Mouse (Mus musculus) intestine, embryonic 16.5 days (tissue): ENCODE measurements around the gene Ercc6l2. TPM values are rescaled to one million over a fixed set of nuclear protein-coding genes. Genes with fewer than 3 reads are reported as not detected.

ENCODE experiments used
- ATAC-seq: fragments of 200-750 bp; cut with Nextera tagmentation; 2 replicates; pipeline ENCODE4 v1.8.0; 2017; ENCODE audit warnings: moderate TSS enrichment, moderate library complexity
- H3K27ac ChIP-seq: fragments of 300-500 bp; sonication (generic); 2 replicates; pipeline ENCODE4 v1.5.1; 2014; ENCODE audit warnings: mild to moderate bottlenecking, low read length
- H3K27me3 ChIP-seq: fragments of 300-500 bp; sonication (generic); replicated peaks from 2 replicates; pipeline ENCODE4 v1.6.1; 2014; ENCODE audit warnings: low read length, control low read depth, mixed read lengths; ENCODE audit not compliant: control insufficient read depth, insufficient read depth
- H3K36me3 ChIP-seq: fragments of 300-500 bp; sonication (generic); 2 replicates; pipeline ENCODE4 v1.6.1; 2014; ENCODE audit warnings: low read length, control low read depth; ENCODE audit not compliant: control insufficient read depth, insufficient read depth
- H3K4me1 ChIP-seq: fragments of 300-500 bp; sonication (generic); 2 replicates; pipeline ENCODE4 v1.6.1; 2014; ENCODE audit warnings: low read length, control low read depth, mixed read lengths; ENCODE audit not compliant: control insufficient read depth, insufficient read depth
- H3K4me2 ChIP-seq: fragments of 300-500 bp; sonication (generic); 2 replicates; pipeline ENCODE4 v1.6.1; 2014; ENCODE audit warnings: low read depth, low read length, control low read depth
- H3K4me3 ChIP-seq: fragments of 300-500 bp; sonication (generic); 2 replicates; pipeline ENCODE4 v1.5.1; 2014; ENCODE audit warnings: mild to moderate bottlenecking, low read length
- H3K9ac ChIP-seq: fragments of 300-500 bp; sonication (generic); 2 replicates; pipeline ENCODE4 v1.6.1; 2014; ENCODE audit warnings: low read depth, low read length
- H3K9me3 ChIP-seq: fragments of 300-500 bp; sonication (generic); 2 replicates; pipeline ENCODE4 v1.6.1; 2016; ENCODE audit warnings: low read length, control low read depth; ENCODE audit not compliant: control insufficient read depth
- WGBS: fragments of 180-500 bp; shearing (Covaris S2); extraction: QIAGEN DNeasy Blood & Tissue Kit; methylation state at CpG from one replicate; pipeline ENCODE4 v1.1.7; 2014; 5-methylcytosine and 5-hydroxymethylcytosine counted together
- polyA plus RNA-seq: library from polyadenylated mRNA; unstranded; fragments of >200 nt; fragmentation: Nextera tagmentation; extraction: Ambion mirVana; gene quantifications from 2 replicates; pipeline ENCODE4 v1.2.1, GENCODE M21; 2015

Gene Ercc6l2
- polyA plus RNA-seq, 1 experiment from 2014 or later: 18.4 TPM

DNA sequence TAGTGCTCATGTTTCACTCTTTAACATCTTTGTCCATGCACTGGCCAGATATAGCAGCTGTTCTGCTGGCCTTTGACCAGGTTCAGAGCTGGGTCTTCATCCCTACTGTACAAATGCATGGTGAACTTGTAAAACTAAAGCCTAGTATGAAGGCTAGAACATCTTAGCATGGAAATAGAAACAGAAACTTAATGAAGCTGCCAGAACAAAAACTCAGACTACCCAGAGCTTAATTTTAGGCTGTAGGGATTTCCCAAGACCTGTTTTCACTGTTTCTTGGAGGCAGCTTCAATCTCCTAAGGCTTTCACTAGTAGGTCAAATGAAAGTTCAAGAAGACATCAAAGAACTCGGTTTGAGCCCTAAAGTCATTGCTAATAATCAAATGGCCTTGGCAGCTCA, 15.1 kb upstream of the Ercc6l2 start:
- WGBS: 74% methylated on average over 1 of the region's 1 CpGs
- Histone ChIP-seq H3K27me3 (no peaks in the 10 kb centered on the region), H3K36me3 (no peaks in the 10 kb centered on the region), H3K9me3 (no peaks in the 10 kb centered on the region), H3K4me3 (no peak overlapping the region), H3K4me2 (no peak overlapping the region), H3K27ac (no peak overlapping the region), H3K9ac (no peak overlapping the region), H3K4me1 (no peaks in the 10 kb centered on the region)
- no peak for ATAC-seq

DNA sequence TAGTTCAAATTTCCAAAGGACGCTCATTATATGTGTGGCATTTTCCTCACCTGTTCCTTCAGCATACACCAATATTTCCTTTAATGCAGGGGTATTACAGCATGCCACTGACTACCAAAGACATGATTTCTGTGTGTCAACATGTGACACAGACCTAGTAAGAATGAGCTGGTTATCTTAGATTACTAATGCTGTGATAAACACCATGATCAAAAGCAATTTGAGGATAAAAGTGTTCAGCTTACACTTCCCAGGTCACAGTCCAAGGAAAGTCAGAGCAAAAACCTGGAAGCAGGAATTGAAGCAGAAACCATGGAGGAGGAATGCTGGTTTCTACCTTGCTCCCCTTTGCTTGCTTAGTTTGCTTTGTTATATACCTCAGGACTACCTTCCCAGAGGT, 13.8 kb upstream of the Ercc6l2 start:
- H3K9me3 ChIP-seq: no peaks in the 10 kb centered on the region
- H3K9ac ChIP-seq: no peak overlapping the region
- no peaks in the 10 kb centered on the region for H3K27me3 ChIP-seq
- peak; percentile 72 for ATAC-seq
- H3K27ac ChIP-seq: no peak overlapping the region
- no peak overlapping the region for H3K4me3 ChIP-seq
- WGBS: 78% methylated on average over 1 of the region's 1 CpGs
- no peak overlapping the region for H3K4me2 ChIP-seq
- H3K36me3 ChIP-seq: no peaks in the 10 kb centered on the region
- H3K4me1 ChIP-seq: no peaks in the 10 kb centered on the region

DNA sequence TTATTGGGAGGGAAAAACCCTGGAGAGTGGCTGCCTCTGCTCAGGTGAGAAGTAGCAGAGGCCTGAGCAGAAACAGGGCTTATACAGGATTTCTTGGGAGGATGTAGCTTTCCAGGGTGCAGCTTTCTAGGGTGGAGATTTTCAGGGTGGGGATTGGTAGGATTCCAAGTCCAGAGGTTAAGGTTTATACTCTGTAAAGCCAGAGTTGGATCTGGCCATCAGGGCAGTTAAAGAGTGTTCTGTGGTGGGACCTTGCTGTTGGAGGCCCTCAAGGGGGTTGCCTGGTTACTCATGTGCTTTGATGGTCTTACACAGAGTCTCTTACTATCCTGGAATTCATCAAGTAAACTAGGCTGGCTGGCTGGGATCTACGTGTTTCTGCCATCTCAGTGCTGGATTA, 7.8 kb upstream of the Ercc6l2 start:
- Histone ChIP-seq H3K4me1 (no peaks in the 10 kb centered on the region), H3K4me3 (no peak overlapping the region), H3K36me3 (no peaks in the 10 kb centered on the region), H3K27me3 (no peaks in the 10 kb centered on the region), H3K27ac (no peak overlapping the region), H3K9me3 (no peaks in the 10 kb centered on the region), H3K4me2 (no peak overlapping the region), H3K9ac (no peak overlapping the region)
- peak; percentile 66 for ATAC-seq
- WGBS: 44% methylated on average over 1 of the region's 1 CpGs

DNA sequence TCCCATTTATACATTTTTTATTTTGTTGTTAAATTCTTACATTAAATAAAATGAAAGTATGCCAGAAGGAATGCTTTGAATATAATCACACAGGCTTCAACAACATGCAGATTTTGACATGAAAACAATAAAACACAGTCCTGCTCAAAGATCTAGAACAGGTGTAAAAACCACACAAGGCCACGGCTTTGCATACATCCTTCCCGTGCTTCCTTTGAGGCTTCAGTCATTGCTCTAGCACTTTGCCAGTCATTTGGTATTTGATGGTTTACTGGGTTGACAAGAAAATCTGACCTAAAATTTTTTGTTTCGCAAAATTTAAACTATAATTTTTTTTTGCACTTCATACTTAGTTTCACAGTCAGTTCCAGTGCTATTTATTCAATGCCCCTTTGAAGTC, 7.1 kb upstream of the Ercc6l2 start:
- Histone ChIP-seq H3K9ac (no peak overlapping the region), H3K27me3 (no peaks in the 10 kb centered on the region), H3K36me3 (no peaks in the 10 kb centered on the region), H3K4me2 (no peak overlapping the region), H3K4me1 (no peaks in the 10 kb centered on the region), H3K27ac (no peak overlapping the region), H3K4me3 (no peak overlapping the region), H3K9me3 (no peaks in the 10 kb centered on the region)
- 94% methylated on average over 3 of the region's 3 CpGs for WGBS
- ATAC-seq: no peak

DNA sequence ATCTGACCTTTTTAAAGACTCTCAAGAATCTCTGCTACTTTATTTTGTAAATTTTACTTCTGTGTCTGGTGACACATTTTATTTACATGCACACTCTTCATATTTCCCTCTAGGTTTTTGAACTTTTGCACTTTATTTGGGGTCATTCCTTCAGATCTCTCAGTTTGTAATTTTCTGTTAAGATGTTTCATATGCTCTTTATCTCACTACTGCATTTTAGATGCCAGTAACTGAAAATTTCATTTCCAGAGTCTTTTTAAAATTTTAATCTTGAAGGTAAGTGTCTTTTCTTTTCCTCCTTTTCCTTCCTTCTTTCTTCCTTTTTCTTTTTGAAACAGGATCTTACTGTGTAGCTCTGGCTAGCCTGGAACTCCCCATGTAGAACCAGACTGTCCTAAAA, 3.6 kb upstream of the Ercc6l2 start:
- H3K9me3 ChIP-seq: no peaks in the 10 kb centered on the region
- no peaks in the 10 kb centered on the region for H3K27me3 ChIP-seq
- no peak for ATAC-seq
- no peak overlapping the region for H3K27ac ChIP-seq
- no peaks in the 10 kb centered on the region for H3K36me3 ChIP-seq
- no peak overlapping the region for H3K4me2 ChIP-seq
- no peak overlapping the region for H3K4me3 ChIP-seq
- no peak overlapping the region for H3K9ac ChIP-seq
- H3K4me1 ChIP-seq: peaks cover 6% of the 10 kb centered on the region

DNA sequence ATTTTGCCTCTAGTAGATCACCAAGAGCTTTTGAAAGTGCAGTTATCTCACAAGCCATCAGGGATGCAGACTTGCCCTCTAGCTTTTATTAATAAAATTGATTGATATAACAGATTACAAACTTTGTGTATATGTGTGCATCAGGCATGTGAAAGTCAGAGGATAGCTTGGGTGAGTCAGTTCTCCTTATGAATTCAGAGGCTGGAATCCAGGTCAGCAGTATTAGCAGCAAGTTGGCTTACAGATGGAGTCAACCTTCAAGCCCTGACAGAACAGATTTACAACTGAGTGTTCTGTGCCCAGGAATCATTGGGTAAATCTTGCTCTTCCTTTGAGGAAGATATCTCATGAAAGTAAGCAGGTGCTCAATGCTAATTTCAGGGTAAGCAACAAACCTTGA, 891 bp downstream of the Ercc6l2 start:
- Histone ChIP-seq H3K4me3 (peak overlapping the region; percentile 72), H3K36me3 (no peaks in the 10 kb centered on the region), H3K9ac (peak overlapping the region; percentile 93), H3K27me3 (no peaks in the 10 kb centered on the region), H3K9me3 (no peaks in the 10 kb centered on the region), H3K4me1 (peaks cover 6% of the 10 kb centered on the region), H3K4me2 (peak overlapping the region; percentile 61), H3K27ac (peak overlapping the region; percentile 90; the same call in 1 of the 2 replicates)
- ATAC-seq: no peak

DNA sequence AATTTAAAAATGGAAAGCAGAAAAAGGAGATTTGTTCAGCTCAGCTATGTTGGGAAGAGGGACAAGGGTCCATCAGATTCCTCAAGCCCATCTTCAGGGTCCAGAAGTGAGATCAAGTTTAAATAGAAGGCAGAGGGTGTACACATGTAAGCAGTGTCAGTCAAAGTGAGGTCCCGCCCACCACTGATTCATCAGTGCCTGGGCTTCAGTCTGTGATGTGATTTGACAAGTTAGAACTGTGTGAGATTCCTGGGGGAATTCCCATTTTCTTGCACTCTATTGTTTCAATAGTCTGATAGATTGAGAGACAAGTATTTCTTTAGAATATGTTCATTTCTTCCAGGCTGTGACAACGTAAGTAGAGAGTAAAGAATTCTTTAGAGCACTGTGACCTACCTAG, 30.7 kb downstream of the Ercc6l2 start:
- no peak overlapping the region for H3K9ac ChIP-seq
- WGBS: 91% methylated on average over 2 of the region's 2 CpGs
- no peak for ATAC-seq

DNA sequence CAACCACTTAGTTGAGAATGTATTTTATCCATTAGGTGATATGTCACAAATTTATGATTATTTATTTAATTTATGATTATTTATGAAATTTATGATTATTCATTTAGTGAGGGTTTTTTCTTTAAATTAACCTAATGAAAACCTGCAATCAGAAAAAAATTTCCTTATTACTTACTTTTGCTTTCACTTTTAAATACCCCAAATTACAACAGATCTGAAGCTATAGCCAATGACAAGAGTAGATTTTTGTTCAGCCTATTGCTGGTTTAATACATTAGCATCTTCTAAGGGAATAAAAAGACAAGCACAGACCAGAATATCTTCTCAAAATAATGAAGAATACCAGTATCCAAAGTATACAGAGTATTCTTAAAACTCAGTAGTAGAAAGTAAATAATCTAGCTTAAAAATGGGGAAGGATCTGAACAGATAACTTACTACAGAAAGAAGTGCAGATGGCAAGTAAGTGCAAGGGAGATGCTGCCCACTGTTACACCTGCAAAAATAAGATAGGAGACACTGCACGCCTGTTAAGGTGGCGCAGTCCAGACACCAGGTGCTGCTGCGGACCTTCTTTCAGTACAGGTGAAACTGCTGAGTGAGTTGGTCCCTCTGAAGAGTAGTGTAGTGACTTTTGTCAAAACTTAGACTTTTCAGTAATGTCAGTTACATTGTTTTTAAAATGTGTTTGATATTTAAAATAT, 35.4 kb downstream of the Ercc6l2 start:
- WGBS: 96% methylated on average over 3 of the region's 3 CpGs
- Histone ChIP-seq H3K4me2 (no peak overlapping the region), H3K27me3 (no peaks in the 10 kb centered on the region), H3K9me3 (no peaks in the 10 kb centered on the region), H3K9ac (no peak overlapping the region), H3K4me1 (no peaks in the 10 kb centered on the region), H3K4me3 (no peak overlapping the region), H3K27ac (no peak overlapping the region), H3K36me3 (0 out of 2 replicates have a peak, but pooled peaks cover 2% of the 10 kb centered on the region)
- ATAC-seq: no peak

More for the DNA sequence above, 30.7 kb downstream of the Ercc6l2 start:
- H3K36me3 ChIP-seq: peaks cover 8% of the 10 kb centered on the region; the same call in 1 of the 2 replicates
- no peak overlapping the region for H3K4me3 ChIP-seq
- no peak overlapping the region for H3K27ac ChIP-seq
- H3K4me2 ChIP-seq: no peak overlapping the region
- H3K4me1 ChIP-seq: no peaks in the 10 kb centered on the region
- H3K9me3 ChIP-seq: no peaks in the 10 kb centered on the region
- no peaks in the 10 kb centered on the region for H3K27me3 ChIP-seq

DNA sequence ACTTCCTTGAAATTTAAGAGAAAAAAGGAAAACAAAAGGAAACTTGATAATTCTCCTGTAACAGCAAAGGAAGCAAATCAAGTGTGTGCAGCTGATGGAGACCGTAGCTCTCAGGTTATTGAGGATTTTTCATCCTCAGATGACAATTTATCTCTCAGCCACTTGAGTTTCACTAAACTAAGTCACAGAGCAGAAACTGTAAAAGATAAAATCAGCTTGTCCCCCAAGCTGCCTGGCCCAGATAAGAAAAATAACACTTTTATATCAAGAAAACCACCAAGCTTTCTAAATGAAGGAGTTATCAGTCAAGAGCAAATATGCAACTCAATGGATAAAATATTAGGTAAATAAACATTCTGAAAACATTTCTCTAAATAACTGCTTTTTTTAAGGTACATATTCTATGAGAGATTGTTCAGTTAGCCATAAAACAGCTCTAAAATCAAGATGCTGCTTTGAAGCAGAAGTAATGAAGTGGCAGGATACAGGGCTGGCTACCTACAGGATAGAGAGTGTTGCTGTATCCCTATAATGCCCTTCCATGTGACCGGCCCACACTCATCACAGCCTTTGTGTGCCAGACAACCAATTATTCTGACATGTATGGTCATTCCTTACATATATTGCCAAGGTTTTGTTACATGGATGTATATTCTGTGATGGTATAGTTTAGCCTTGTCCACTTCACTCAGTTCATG, 57.7 kb downstream of the Ercc6l2 start:
- ATAC-seq: no peak
- Histone ChIP-seq H3K9ac (no peak overlapping the region), H3K4me3 (no peak overlapping the region), H3K27me3 (no peaks in the 10 kb centered on the region), H3K9me3 (no peaks in the 10 kb centered on the region), H3K4me1 (no peaks in the 10 kb centered on the region), H3K4me2 (no peak overlapping the region), H3K27ac (no peak overlapping the region), H3K36me3 (no peaks in the 10 kb centered on the region; the same call in 1 of the 2 replicates)
- 93% methylated on average over 2 of the region's 2 CpGs for WGBS
